Mouse (Mus musculus) gastrocnemius, postnatal 25 days (tissue): ENCODE measurements at regions not wholly inside any gene's neighbourhood (a gene's known extent, or its start where the extent isn't known, plus 50 kb on each side); places are given as distances from the start of the nearest gene placed in this dataset.
"Not testable (repeated sequence)": the region's sequence is repeated elsewhere in the genome, so short reads cannot be mapped to it uniquely, and the experiment has no call there.

Experiments used
- DNase-seq: peaks from one replicate; pipeline ENCODE4 v3.0.0; 2022

DNA sequence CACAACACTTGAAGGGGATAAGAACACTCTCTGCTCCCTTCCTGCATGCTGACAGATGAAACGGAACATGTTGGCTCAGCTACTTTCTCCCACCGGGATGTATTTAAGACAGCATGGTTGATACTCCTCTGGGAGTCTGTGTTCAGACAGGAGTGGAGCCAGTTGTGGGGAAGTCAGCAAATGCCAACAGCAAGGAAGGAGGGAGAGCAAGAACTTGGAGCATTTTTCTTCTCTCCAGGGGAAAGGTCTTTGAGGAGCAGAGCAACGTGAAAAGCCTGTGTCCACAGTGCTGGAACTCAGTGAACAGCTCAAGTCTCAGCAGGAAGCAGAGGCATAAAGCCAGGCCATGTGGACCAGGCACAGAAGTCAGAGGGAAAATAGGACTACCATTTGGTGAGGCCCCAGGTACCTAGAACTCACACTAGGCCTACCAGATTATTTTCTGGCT is 188.8 kb upstream of the Dmac1 start:
- DNase-seq, result peak; percentile 9

DNA sequence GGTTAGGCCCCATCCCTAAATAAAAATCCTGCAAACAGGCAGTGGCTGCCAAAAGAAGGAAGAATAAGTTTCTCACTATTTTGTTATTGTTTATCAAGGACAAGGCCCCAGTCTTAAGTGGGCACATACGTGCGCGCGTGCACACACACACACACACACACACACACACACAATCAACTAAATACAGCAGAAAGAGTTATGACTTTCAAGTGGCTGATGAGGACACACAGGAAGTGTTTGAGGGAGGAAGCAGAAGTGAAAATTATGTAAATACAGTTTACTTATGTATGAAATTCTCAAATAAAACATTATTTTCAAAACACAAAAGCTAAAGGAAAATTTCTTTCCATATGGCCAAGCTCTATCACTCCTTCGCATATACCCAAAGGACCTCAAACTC is 185.5 kb upstream of the Dmac1 start:
- DNase-seq, result no peak

GRCm38 (mm10) chr4:75449478-75449877 is 171.4 kb upstream of the Dmac1 start:
- no peak for DNase-seq

GRCm38 (mm10) chr4:75423296-75423695 is 145.2 kb upstream of the Dmac1 start:
- DNase-seq, result no peak

GRCm38 (mm10) chr4:75400754-75401153 is 122.6 kb upstream of the Dmac1 start:
- DNase-seq, result not testable (repeated sequence)

DNA sequence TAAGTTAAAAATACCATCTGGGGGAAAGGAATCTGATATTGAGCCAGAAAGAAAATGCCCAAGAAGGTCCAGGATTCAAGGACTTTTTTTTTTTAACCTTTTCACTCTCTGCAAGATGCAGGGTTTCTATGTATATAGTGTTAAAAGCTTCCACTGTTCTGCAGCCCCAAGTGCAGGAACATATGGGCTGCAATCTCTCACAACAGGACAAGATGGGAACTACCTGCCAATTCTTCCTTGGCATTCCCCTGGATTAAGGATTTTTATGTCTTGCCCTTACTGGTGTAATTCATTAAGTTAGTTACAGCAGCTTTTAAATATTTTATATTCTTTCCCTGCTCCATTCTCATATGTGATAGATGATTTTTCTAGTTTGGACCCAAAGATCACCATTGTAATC is 116.9 kb upstream of the Dmac1 start:
- no peak for DNase-seq

DNA sequence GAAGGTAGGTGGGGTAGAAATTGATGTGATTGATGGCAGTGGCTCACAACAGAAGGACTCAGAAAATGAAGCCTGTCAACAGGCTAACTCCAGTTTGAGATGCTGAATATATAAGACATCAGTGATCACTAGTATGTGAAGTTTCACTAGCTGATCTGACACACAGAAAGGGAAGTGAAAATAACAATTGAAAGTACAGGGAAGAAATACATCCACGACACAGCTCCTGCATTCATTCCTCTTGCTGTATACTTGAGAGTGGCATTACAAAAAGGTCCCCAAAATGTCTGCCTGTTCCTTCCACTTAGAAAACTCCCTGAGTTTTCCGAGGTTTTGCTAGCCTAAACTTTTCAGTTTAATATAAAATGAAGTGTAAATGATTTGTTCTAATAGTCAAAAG is 116.2 kb upstream of the Dmac1 start:
- no peak for DNase-seq

DNA sequence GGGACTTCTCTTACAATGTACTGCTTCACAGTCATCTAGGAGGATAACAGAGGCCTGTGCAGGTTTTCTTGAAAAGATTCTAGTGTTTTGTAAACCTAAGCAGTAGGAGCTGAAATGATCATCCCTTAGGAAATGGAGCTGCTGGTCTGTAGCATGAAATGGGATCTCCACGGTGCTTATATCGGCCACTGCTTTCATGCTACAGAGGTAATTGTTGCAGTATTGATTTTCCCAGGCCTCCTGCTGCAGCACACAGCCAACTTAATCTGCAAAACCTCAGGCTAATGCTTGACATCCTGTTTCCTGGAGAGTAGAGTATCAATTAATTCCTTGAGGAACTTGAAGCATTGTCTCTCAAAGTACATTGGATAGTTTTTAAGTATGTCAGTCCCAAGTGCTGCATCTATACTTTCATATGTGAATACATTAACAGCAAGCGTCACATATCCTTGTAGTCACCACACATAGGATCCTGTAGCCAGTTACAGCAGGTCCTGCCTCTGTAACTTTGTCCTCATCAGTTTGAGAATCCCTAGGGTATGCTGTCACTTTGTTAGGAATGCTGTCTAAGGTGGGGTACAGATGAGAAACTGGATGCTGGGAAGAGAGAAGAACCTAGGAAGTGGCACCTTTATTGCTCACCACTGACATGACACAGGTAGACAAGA is 108.3 kb upstream of the Dmac1 start:
- no peak for DNase-seq

DNA sequence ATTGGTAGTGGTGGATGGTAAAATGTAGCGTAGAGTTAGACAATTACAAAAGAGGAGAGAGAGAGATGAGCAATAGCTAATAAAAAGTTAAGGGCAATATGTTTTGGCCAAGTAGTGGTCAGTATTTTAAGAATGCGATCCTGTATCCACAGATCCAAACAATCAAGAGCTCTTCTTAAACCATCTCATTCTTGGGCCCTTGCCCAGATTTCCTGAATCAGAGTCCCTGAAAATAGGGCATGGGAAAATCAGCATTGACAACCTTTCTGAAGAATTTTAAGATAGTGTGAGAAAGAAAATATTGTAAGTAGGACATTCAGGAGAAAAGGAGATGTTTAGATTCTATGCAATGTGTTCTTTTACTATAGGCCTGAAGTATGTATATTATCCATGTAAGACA is 81.4 kb upstream of the Dmac1 start:
- no peak for DNase-seq

DNA sequence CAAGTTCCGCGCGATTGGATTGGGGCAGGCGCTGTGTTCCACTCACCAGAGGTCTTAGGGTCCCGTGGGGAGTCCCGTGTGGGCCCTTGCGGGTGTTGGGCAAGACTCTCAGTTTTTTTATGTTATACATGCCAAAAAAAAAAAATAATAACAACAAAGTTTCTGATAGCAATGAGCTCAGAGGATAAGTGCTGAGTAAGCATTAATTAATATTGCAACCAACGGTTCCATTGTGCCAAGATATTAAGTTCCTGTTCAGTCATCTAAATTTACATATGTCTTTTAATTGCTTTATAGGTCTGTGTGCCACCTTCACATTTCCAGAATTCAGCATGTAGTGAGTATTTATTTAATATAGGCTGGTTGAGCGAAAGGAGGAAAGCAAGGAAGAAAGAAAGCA is 77.5 kb upstream of the Dmac1 start:
- no peak for DNase-seq

GRCm38 (mm10) chr4:75334496-75334895 is 56.4 kb upstream of the Dmac1 start:
- DNase-seq, result no peak

DNA sequence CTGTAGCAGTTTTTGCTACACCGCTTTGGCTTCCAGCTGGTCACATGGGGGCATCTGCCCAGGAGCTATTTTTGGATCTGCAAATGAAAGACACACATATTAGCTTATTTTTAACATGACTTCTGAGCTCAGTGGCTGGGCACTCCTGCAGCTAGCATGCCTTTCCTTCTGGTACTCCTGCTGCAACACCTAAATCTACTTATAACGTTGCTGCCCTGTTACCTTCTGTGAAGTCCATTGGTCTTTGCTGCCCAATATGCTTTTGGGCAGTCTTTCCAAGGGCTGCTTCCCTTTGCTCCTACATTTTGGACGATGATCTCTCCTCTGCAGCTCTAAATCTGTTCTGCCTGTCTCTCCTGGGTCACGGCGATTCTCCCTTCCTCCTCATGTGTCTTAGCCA is 54.7 kb upstream of the Dmac1 start:
- DNase-seq, result no peak

DNA sequence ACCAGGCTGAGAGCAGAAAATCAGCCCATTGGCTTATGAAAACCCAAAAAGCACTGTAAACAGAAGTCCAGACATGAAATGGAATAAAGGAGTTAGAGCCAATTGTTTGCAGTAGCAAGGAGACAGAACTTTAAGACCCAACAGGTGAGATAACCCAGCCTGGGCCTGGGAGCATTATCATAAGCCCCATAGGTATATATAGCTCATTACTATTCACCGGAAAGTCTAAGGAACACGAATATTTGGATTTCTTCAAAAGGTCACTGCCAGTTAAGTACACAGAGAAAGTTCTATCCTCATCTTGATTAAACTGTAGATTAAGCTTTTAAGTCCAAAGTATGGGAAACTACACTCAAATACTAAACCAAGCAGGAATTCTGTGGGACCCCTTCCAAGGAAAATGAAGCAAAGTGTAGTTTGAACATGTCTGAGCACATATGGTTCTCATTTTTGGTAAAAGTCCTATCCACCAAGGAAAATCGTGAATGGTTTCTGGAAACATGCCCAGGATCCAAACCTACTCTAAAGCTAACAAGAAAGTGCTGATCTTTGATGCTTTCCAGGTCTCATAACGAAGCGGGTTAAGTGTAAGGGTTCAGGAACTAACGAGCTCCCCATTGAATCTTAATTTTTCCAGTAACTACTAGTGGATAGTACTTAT is 51.5 kb upstream of the Dmac1 start:
- DNase-seq, result no peak
